In genomic region chr10:75026491-75026890, GRCm38 (mm10) we compare ENCODE assay signal across 21 mouse cellular contexts. TPM values are rescaled to one million over a fixed set of nuclear protein-coding genes. Genes with fewer than 3 reads are reported as not detected.
"Had no signal": no experiment of that assay in that cellular context is flagged by ENCODE, and none has a peak within 500 bp of the region (broad histone marks: within the 10 kb centered on the region; RNA-seq: fewer than 3 reads in every experiment).

No protein-coding gene starts in this region.

- H3K9ac ChIP-seq: liver, embryonic 15.5 days had no signal

- H3K27me3 ChIP-seq: liver, embryonic 15.5 days had no signal

- H3K4me1 ChIP-seq: limb, embryonic 10.5 days; midbrain, embryonic 10.5 days had no signal

- ATAC-seq: intestine, postnatal 0 days; lung, postnatal 0 days; midbrain, embryonic 16.5 days had no signal

- H3K36me3 ChIP-seq: limb, embryonic 10.5 days; liver, embryonic 15.5 days; midbrain, embryonic 10.5 days had no signal

- H3K4me3 ChIP-seq: left cerebral cortex, adult 2 months; limb, embryonic 10.5 days; liver, embryonic 15.5 days; midbrain, embryonic 10.5 days had no signal

- H3K9me3 ChIP-seq: limb, embryonic 10.5 days; liver, embryonic 15.5 days; midbrain, embryonic 10.5 days had no signal

- DNase-seq: kidney, adult 8-10 months; kidney, postnatal 25 days; lung, adult 2 months; lung, postnatal 36 days; right cerebral cortex, adult 18-20 months; right cerebral cortex, postnatal 25 days; thymus, adult 18-20 months; thymus, postnatal 14 days had no signal

- H3K4me2 ChIP-seq: liver, embryonic 11.5 days; liver, embryonic 15.5 days had no signal

- H3K27ac ChIP-seq: left cerebral cortex, adult 2 months; limb, embryonic 10.5 days; liver, embryonic 15.5 days; midbrain, embryonic 10.5 days had no signal

RNA-seq across cellular contexts. Expression of gene Rsph14, which starts 5.9 kb away (rescaled TPM):
- total RNA-seq: left cerebral cortex, adult 2 months; megakaryocyte, adult 5-6 weeks had no signal
- polyA plus RNA-seq: intestine, postnatal 0 days; kidney, embryonic 16.5 days; limb, embryonic 10.5 days; limb, embryonic 14.5 days; liver, embryonic 11.5 days; liver, embryonic 15.5 days; midbrain, embryonic 10.5 days; small intestine, adult 2 months; stomach, embryonic 14.5 days had no signal
